Mouse (Mus musculus): Measurements from ENCODE around the gene Dnajb2.

Dnajb2 gene

DNA sequence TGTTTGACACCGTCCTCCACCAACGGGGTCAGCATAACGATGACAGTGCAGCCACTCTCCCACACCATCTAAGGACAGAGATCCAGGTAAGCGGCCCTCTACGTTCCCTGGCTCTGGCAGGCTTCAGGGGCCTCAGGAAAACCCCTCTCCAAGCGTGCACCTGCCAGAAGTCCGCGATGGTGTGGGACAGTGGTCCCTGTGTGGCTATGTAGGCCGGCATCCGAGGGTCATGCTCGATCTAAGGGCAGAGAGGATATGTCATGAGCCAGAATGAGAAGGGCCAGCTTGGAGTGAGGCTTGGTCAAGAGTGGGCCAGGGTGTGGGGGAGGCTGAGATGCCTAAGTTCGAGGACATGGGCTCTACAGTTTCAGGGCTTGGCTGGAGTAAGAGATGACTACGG lies 16.1 kb downstream of the Dnajb2 start:
- DNase-seq = peak in 1 of 2 experiments; percentile 30

DNA sequence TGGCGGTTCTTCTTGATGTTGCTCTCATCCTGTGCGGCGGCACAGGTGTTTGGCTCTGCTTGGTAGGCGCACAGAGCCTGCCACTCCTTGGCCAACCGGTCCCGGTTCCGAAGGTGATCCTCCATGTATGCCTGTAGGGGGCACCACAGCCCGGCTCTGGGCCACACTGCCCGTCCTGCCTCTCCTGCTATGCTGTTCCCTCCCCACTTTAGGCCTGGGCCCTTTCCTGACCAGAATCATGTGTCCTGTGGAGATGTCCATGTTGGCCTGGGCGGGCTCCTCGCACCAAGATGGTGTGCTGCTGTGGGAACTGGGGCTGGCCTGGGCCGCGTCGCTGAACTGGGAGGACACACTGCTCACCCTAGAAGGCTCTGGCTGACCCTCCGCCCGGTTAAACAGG lies 16.8 kb downstream of the Dnajb2 start:
- DNase-seq = peak; percentile 23 to 45

DNA sequence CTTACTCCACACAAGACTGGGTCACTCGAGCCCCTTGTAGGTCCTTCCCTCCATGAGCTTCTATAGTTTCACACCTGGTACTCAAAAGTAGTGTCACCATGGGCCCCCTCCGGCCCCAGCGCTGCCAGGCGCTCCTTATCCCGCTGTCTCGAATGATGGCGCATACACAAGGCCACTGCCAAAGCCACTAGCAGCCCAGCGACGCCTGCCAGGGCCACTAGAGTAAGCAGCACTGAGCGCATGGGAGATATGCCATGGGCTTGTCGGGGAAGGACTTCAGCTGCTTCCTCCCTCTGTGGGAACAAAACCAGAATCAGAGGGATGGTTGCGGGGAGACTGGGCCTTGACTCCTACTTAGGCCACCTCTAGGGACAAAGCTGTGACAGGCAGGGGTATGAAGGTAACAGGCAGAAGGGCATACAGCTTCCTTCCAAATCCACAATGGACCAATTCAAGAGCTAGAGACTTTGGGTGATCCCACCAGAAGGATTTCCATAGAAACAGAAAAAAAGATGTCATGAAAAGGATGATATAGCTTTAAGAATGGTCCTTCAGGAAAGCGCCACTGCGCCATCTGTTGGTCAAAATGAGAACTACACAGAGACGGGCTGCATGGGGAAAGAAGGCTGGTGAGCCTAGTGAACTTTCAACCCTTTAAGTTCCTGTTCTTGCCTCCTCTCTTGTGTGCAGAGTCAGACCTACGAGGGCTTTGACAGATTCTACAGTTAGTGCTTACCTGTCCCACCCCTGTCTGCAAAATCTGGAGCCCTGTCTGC lies 17.8 kb downstream of the Dnajb2 start:
- DNase-seq = peak; percentile 86 to 93

DNA sequence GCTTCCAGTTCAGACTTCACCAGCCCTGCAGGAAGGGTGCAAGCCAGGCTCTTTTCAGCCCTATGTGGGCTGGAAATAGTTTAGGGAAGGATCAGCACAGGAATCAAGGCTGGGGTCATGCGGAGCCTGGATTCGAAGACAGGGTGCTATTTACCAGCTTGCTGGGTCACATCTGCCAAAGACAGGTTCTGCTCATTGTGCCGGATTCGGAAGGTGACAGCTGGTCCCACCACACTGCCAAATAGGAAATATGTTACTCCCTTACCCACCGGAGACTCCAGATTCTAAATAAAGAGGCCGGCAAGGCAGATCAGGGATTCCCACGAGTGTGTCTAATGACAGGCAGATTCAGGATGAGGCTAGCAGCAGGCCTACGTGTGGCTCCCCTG lies 18.4 kb downstream of the Dnajb2 start:
- DNase-seq = peak in 1 of 2 experiments; percentile 48

DNA sequence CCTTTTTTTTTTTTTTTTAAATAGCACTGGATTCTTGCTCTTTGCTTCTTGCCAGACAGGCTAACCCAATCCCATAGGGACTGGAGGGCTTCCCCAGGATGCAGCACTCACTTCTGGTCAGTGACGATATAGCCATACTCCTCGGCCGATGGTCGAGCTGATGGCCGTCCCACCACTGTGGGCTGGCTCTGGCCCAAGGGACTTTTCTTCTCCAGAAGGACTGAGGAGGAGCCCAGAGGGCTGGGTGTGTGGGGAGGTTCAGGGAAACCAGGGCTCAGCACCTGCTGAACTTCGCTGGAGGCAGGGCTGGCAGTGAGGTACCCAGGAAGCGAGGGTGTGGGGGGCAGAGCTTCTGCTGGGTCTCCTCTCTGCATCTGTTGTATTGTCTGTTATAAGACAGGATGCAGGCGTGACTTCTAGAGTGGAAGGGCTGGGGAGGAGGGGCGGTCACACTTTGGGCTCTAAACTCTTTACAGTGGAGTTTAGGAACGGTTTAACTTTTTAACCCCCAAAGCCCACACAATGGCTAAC lies 19.4 kb downstream of the Dnajb2 start:
- DNase-seq = peak; percentile 21 to 26

DNA sequence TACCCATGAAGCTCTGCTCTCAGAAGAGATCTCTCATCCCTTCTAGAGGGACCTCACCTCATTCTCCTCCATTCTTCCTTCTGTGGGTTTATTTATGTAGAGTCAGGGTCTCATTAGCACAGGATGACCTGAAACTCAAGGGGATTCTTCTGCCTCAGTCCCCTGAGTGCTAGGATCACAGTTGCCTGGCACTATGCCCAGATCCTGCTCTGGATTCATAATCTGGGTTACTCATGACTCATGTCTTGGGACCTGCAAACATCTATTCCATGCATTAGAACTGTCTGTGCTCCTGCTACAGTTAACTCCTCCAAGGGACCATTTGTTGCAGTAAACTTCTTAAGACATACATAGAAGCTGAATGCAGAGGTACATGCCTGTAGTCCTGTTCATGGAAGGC lies 25.1 kb downstream of the Dnajb2 start:
- peak in 1 of 2 experiments; percentile 45 for DNase-seq

DNA sequence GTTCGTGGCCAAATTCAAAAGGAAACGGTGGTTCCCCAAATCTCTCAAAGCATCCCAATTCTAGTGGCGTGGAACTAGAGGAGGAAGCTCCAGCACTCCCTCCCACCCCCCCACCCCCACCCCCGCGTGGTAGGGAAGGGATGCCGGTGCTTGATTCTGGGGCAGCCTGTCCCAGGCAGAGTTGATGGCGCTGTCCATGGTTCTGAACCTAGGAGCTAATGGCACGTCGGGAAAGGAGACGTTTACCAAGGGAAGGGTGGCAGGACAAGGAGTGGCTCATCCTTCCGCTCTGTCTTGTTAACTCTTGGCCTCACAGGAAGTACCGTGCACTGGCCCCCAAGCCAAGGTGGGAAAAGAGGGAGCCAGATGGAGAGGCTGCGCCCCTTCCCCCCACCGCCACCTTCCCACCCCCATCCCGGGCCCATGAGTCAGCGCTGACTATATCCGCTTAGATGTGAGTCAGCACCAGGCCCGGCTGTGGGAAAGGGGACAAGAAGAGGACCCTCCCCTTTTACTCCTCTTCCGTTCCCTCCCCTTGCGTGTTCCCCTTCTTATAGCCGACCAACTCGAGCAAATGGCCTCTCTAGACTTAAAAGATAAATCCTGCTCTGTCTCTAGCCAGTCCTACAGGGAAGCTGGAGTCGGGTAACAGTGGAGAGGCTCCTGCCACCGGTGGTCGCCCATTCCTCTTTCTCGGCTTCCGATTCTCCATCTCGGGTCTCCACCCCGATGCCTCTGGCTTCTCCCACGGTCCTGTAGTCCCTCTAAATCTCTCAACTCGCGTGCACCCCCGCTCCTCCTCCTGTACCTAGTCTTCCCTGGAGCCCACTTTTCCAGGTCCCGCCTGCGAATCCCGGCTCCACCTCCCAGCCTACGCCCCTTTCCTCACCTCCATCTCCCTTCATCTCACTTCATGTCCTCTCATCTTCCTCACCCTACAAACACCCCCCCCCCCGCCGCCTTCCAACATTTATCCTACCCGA lies 27.1 kb downstream of the Dnajb2 start:
- peak; percentile 59 to 60 for DNase-seq

DNA sequence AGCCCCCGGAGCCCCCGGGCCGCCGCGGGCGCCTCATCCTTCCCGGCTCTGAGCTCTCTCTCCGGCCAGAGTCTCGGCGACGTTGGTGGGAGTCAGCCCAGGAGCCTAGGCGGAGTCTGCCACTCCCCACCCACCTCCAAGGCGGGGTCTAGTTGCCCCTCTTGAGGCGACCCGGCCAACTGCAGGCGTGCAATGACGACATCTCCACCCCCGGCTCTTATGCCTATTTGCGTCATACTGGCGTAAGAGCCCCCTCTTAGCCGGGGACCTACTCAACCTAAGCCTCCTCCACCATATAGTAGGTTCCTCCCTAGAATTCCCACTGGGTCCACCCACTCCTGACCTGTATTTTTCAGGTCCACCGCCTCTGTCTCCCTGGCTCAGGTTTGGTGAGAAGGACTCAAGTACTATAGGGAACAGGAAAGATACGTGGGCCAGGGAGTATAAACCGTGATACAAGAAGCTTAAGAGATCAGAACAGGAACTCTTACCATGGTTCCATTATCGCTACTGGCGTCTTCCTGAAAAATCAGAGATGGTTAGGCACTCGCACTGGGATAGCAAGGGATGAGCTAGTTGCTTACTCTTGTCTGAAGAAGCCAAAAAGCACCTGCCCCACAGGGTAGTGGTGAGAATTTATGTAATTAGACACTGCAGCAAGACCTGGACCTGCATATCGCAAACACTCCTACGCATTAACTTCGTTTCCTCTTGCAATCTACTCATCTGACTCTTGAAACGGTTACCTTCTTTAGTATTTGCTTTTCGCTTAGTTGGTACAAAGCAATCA lies 28.1 kb downstream of the Dnajb2 start, which contains the start of gene Ptprn:
TSS of gene Ptprn (minus strand) at position 412 of the 790 bp plus-strand sequence.
- DNase-seq = peak; percentile 83 to 91

DNA sequence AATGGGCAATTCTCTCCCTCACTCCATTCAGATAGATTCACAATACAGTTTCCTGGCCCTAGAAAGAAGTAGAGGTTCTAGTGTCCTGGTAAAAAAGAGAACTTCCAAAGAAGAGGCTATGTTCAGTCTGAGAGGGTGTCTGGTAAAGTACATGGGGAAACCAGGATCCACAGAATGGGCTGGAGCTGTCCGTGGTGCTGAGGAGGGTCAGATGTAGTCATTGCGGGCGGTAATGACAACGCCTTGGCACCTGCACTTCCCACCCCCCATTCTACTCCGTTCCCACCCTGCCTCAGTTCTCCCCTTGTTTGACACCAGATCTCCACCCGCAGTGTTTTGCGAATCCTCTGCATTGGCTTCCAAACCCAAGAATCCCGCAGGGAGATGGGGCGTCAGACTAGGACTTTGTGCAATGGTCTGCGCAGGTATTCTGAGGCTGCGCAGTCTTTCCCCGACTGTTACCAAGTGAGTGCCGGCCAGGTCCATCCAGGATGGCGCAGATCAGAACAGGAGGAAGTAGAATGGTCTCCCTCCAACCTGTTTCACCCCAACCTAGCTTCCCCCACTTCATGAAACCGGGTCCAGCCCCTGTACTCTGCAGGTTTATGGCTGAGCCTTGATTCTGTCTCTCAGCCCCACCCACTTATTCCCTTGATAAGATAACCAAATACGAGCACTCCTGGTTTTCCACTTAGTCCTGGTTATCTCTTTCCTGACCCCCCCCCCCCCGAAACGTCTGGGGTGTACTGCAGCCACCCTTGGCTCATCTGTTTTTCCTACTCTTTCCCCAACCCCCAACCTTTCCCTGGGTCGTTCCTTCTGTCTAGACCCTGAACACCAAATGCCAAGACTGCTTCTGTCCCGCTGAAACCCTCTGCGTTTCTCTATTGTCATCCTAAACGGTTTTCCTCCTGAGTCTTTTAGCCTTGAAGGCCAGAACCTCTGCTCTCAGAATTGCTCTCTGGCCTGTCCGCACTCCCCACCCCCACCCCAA lies 41.3 kb downstream of the Dnajb2 start:
- DNase-seq = peak; percentile 52 to 53

DNA sequence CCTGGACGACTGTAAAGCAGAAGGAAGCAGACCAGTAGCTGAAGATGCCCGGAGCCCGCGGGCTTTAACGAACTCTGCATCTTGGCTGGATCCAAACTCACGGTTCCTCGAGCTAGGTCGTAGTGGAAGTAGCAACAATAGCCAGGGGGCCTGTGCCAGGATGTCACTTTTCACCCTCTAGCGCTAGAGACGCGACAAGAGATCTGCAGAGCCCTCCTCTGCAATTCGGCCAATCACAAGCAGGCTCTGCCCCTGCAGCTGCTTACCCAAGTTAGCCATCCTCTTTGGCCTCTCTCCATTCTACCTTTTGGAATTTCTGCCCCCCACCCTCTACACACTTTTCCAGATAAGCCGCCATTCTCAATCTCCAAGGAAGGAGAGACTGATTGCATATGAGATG lies 42.0 kb downstream of the Dnajb2 start, which contains the start of gene Resp18:
TSS of gene Resp18 (minus strand) at position 188 of the 400 bp plus-strand sequence.
- DNase-seq = peak; percentile 48 to 49

DNA sequence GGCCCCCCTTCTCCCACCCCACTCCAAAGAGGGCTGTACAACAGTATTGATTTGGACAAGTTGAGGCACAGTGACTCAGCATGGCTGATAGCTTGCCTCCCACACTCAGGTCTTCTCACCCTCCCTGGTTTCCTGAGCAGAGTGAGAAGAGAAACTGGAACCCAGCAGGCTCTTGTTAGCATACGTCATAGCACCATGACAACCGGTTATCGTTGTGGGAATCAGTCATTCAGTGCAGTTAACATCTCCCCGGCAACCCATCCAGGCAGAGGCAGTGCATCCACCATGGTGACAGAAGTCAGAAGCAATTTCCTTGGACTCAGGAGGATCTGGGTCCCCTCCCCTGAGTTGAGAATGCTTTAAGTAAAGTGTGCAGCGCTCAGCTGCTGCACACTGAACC lies 46.8 kb downstream of the Dnajb2 start:
- no peak for DNase-seq

DNA sequence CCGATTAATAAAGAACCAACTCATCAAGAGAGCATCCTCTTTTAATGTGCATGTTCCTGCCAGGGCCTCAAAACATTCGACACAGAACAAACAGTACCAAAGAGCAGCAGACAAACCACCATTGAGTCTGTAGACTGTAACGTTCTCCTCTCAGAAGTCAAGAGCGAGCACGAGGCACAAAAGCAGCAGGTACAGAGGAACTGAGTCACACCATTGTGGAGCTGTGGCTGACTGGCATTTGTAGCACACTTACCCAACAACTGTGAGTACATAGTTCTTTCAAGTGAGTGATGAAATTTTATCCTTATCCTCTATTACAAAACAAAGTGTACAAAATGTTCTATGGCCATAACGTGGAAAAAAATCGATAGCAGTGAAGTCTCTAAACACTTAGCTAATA lies 48.7 kb downstream of the Dnajb2 start:
- no peak for DNase-seq

DNA sequence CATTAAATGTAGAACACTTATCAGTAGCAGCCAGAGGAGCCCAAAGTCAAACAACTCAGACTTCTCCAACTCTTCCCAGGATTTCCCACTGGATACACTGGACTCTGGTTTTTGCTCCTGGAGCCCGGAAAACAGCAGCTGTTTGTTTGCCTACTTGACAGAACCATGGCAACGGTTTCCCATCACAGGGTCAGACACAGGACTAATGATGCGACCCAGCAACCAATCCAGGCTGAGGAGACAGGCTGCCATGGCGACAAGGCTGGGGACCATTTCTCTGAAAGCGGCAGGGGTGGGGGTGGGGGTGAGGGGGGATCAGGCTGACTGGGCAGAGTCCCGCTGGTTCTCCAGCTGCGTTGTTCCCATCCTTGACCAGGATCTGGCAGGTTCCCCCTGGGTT lies 53.2 kb downstream of the Dnajb2 start:
- no peak for DNase-seq

DNA sequence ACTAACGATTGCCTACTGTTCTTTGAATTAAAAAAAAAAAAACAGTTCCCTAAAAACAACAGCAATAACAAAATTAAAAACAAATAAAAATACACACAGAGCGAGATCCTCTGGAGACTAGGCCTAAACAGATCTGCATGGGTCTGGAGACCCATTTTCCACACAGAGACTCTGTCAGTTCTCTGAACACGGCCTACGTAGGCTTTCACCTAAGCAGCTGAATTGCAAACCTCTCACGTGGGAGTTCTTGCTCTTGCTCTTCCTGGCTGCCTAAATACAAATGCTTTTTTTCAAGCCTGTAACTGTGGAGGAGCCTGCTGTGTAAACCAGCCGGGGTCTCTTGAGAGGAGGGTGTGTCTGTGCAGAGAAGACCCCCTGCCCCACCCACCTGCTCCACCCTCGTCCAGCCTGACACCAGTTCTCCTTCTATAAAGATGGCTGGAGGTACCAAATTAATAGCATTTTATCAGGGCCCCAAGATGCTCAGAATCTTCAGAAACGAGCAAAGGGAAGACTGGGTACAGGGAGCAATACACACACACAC lies 53.8 kb downstream of the Dnajb2 start:
- DNase-seq = no peak

DNA sequence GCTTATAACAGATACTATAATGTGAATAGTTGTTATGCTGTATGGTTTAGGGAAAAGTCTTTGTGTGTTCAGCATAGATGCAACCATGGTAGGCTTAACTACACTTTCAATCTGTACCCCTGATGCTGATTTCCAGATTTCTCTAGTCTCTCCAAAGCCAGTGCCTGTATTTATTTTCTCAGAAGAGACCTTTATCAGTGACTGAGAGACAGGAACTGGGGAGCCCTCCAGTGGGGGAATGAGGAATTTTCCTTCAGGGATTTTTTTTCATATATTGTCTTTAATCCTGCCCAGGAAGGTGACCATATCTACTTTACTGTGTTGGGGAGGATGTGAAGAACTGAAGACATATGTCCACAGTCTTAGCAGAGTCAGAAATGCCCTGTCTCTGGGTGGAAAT lies 54.4 kb downstream of the Dnajb2 start:
- peak; percentile 66 to 79 for DNase-seq

DNA sequence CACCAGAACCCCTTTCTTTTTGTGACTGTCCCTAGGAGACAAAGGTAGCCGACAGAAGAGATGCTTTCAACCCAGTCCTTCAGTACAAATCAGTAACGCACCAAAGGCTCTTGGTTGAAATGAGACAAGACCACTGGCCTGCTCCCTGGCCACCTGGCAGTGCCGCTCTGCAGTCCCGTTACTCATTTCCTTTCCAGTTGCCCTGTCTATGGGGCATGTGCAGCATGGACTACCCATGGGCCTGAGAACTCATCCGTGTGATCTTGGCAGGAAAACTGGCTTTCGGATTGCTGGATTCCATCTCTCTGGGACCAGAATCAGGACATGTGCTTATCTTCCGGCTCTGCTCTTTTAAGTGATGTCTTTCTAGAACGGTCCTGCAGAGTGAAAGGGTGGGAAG lies 55.1 kb downstream of the Dnajb2 start:
- no peak for DNase-seq

DNA sequence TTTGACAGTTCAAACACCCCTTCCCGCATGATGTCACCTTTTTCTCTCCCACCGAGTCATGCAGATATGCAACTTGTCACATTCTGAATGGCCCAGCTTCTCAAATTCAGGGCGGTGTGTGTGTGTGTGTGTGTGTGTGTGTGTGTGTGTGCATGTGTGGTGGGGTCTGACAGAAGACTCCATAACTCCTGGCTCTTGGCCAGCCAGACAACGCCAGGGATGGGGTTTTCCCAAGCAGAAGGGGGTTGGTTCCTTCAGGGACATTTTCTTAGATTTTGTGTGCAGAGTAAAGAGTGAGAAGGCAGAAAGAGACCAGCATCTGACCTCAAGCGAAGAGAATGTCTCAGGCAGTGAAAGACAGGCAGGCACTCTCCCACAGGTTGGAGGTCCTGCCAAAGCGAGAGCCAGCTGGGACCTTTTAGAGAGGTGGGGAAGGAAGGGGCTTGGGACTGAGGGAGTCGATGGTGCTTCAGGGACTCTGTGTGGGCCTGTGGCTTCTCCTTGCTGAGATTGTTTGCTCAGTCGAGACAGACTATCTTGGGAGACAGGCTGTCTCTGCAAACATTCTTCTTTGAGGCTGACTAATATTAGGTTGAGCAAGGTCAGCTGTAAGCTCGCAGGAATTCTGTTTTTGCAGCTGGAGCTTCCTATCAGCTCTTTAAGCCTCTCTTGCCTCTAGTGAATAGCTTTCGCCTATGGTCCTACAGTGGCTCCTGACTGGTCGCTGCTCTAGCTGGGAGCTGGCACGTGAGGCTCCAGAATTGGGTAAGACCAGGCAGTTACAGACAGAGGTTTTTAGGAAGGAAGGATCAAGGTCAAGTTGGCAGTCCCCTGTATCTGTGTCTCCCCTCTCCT lies 56.5 kb downstream of the Dnajb2 start:
- DNase-seq = no peak

DNA sequence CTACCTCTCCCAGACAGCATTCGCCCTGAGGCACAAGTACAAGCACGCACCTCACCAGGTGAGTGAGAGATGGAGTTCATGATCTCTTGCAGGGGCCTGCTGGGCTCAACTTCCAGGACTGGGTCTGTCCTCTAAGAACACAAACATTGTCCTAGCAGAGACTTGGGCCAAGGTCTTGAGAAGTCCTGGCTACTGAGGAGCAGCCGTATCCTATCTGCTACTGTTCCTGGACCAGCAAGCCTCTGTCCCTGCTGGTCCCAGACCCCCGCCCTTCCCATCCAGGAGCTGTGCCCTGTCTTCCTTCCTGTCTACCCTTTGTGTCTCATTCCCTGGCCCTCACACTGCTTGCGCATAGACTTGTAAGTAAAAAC lies 57.1 kb downstream of the Dnajb2 start:
- DNase-seq = no peak

DNA sequence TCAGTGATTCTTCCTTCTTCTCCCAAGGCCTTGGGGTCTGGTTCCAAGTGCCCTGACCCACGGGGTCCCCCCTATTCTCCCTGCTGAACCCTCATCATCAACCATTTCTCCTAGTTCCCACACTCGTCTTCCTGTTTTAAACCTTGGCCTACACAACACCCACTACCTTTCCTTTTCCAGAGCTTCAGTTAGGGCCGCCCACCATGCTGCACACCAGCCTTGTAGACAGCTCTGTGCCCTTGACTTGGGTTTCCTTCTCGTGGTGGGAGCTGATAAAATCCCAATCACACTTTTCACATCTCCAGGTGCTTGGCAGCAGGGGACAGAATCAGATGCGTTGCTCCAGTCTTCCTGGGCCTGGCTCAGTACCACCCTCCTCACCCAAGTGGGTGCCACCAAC lies 58.1 kb downstream of the Dnajb2 start:
- no peak for DNase-seq
